Mouse (Mus musculus) lung, postnatal 0 days (tissue): ENCODE measurements around the gene Iqgap2.

Experiments used
- CTCF ChIP-seq: IDR thresholded peaks from 2 replicates; pipeline ENCODE4 v1.5.1; 2016; ENCODE audit warnings: antibody characterized with exemption, mild to moderate bottlenecking
- EP300 ChIP-seq: IDR thresholded peaks from 2 replicates; pipeline ENCODE4 v1.6.1; 2016; ENCODE audit warnings: antibody characterized with exemption, mild to moderate bottlenecking, control low read depth

GRCm38 (mm10) chr13:95799322-95799721, 92.4 kb downstream of the Iqgap2 start:
- no peak for TF ChIP-seq CTCF
- no peak for TF ChIP-seq EP300
